8 mouse cellular contexts compared by ENCODE assay signal in the genomic region with DNA sequence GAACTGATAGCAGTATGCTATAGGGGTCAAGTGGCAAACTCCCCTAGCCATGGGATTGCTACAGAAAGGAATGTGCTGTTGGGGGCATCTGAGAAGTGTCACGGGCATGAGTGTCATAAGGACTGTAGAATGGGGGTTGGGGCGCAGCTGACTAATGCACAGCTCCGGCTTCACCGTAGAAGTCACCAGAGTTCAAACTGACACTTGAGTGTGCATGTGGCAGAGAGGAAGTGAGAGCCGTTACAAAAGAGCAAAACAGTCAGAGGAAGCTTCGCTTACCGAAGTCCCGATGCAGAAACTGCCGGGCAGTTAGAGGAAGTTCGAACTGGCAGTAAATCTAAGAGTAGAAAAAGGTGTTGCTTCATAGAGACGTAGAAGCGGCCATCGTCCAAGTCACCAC. TPM values are rescaled to one million over a fixed set of nuclear protein-coding genes. Genes with fewer than 3 reads are reported as not detected.
DNase-seq lines count a peak whose midpoint lies in the region; ATAC-seq and TF ChIP-seq lines count a peak whose summit lies in the region.

No protein-coding gene starts in this region.

- no peak for TF ChIP-seq POLR2A in olfactory bulb, adult 2 months (IDR thresholded peaks at IDR 0.05; ENCODE audit: insufficient read depth, low read depth, low read length)

- H3K9ac ChIP-seq in liver, embryonic 11.5 days (ENCODE audit: low read depth, low read length) = no peak overlapping the region
- no peak overlapping the region for H3K9ac ChIP-seq in midbrain, embryonic 13.5 days (replicated peaks)

- DNase-seq in gastrocnemius, postnatal 14 days = peak; percentile 5
- no peak for DNase-seq in gastrocnemius, postnatal 36 days
- DNase-seq in liver, embryonic 11.5 days (ENCODE audit: low spot score) = no peak
- no peak for DNase-seq in cerebellum, postnatal 36 days
- no peak for DNase-seq in forebrain, embryonic 10.5 days (ENCODE audit: extremely low spot score, low spot score)

- peak overlapping the region; percentile 38 for H3K4me2 ChIP-seq in liver, embryonic 11.5 days
- H3K4me2 ChIP-seq in midbrain, embryonic 13.5 days (replicated peaks) = no peak overlapping the region

- intact Hi-C loops in gastrocnemius, postnatal 14 days (cut with DNase I; ENCODE audit: low total_unique reads) = loop anchor here (10.0 kb wide), 1 partner anchor 447 kb away; no protein-coding TSS in a partner anchor
- intact Hi-C loops in gastrocnemius, postnatal 36 days (cut with DNase I) = loop anchor here (5.0 kb wide), 2 partner anchors 199 to 449 kb away; no protein-coding TSS in a partner anchor

- no peak overlapping the region for H3K4me3 ChIP-seq in liver, embryonic 11.5 days (ENCODE audit: low read depth, low read length)
- no peak overlapping the region for H3K4me3 ChIP-seq in olfactory bulb, adult 2 months (ENCODE audit: insufficient read depth, low read depth, low read length)
- H3K4me3 ChIP-seq in midbrain, embryonic 13.5 days (replicated peaks) = no peak overlapping the region
- H3K4me3 ChIP-seq in forebrain, embryonic 10.5 days = no peak overlapping the region

- H3K27me3 ChIP-seq in liver, embryonic 11.5 days (replicated peaks; ENCODE audit: control insufficient read depth, insufficient read depth, low read length) = no peaks in the 10 kb centered on the region
- H3K27me3 ChIP-seq in midbrain, embryonic 13.5 days = no peaks in the 10 kb centered on the region
- no peaks in the 10 kb centered on the region for H3K27me3 ChIP-seq in forebrain, embryonic 10.5 days (ENCODE audit: poor library complexity, severe bottlenecking)

- WGBS in liver, embryonic 11.5 days = 33% methylated on average over 13 of the region's 13 CpGs
- WGBS in olfactory bulb, adult 2 months = 90% methylated on average over 13 of the region's 13 CpGs
- 86% methylated on average over 13 of the region's 13 CpGs for WGBS in midbrain, embryonic 13.5 days
- 85% methylated on average over 13 of the region's 13 CpGs for WGBS in forebrain, embryonic 10.5 days

- H3K4me1 ChIP-seq in liver, embryonic 11.5 days (replicated peaks; ENCODE audit: control insufficient read depth, insufficient read depth, low read length) = no peaks in the 10 kb centered on the region
- no peaks in the 10 kb centered on the region for H3K4me1 ChIP-seq in olfactory bulb, adult 2 months (ENCODE audit: control insufficient read depth, insufficient read depth, low read length)
- H3K4me1 ChIP-seq in midbrain, embryonic 13.5 days (replicated peaks) = no peaks in the 10 kb centered on the region
- no peaks in the 10 kb centered on the region for H3K4me1 ChIP-seq in forebrain, embryonic 10.5 days

- no peak overlapping the region for H3K27ac ChIP-seq in liver, embryonic 11.5 days (ENCODE audit: low read depth, low read length)
- H3K27ac ChIP-seq in olfactory bulb, adult 2 months (ENCODE audit: insufficient read depth, low read depth, low read length) = peak overlapping the region; percentile 48; the same call in 1 of the 2 replicates
- H3K27ac ChIP-seq in midbrain, embryonic 13.5 days = no peak overlapping the region
- H3K27ac ChIP-seq in forebrain, embryonic 10.5 days = no peak overlapping the region

- no peak for TF ChIP-seq CTCF in olfactory bulb, adult 2 months (IDR thresholded peaks at IDR 0.05; ENCODE audit: insufficient read depth, low read depth, low read length)

- no peaks in the 10 kb centered on the region for H3K36me3 ChIP-seq in liver, embryonic 11.5 days (ENCODE audit: control insufficient read depth, insufficient read depth, low read length)
- no peaks in the 10 kb centered on the region for H3K36me3 ChIP-seq in midbrain, embryonic 13.5 days
- no peaks in the 10 kb centered on the region for H3K36me3 ChIP-seq in forebrain, embryonic 10.5 days (replicated peaks)

- no peaks in the 10 kb centered on the region for H3K9me3 ChIP-seq in liver, embryonic 11.5 days (ENCODE audit: control insufficient read depth, low read length)
- no peaks in the 10 kb centered on the region for H3K9me3 ChIP-seq in midbrain, embryonic 13.5 days
- H3K9me3 ChIP-seq in forebrain, embryonic 10.5 days = no peaks in the 10 kb centered on the region

- ATAC-seq in common myeloid progenitor, adult 5-6 weeks (replicated peaks; ENCODE audit: low read depth, poor library complexity, severe bottlenecking) = peak; percentile 84
- ATAC-seq in liver, embryonic 11.5 days (replicated peaks; ENCODE audit: low FRiP score) = 0 out of 2 replicates have a peak, but pooled peaks have one; percentile 34
- no peak for ATAC-seq in midbrain, embryonic 13.5 days

RNA-seq across cellular contexts. Expression of a gene that starts 20.6 kb away (rescaled TPM):
- not detected for total RNA-seq in gastrocnemius, postnatal 14 days (2021)
- total RNA-seq in gastrocnemius, postnatal 36 days (2021) = not detected
- total RNA-seq in common myeloid progenitor, adult 5-6 weeks (2017) = 1.4 and 1.6 TPM in 2 replicates
- polyA plus RNA-seq in liver, embryonic 11.5 days (2014; fragmentation: Nextera tagmentation; extraction: Ambion mirVana) = 0.52 and 0.66 TPM in 2 replicates
- not detected in 2 replicates for polyA plus RNA-seq in olfactory bulb, adult 2 months (2012; ENCODE audit: insufficient read depth, insufficient read length, low replicate concordance, missing spikeins)
- polyA plus RNA-seq in midbrain, embryonic 13.5 days (2015; fragmentation: Nextera tagmentation; extraction: Ambion mirVana) = 0.07 and 0.27 TPM in 2 replicates
- polyA plus RNA-seq in forebrain, embryonic 10.5 days (2016; fragmentation: Nextera tagmentation; extraction: Ambion mirVana) = 0.06 and 0.12 TPM in 2 replicates
